Mouse (Mus musculus) ES-CJ7 (cell line): ENCODE measurements at regions not wholly inside any gene's neighbourhood (a gene's known extent, or its start where the extent isn't known, plus 50 kb on each side); places are given as distances from the start of the nearest gene placed in this dataset.
A peak's percentile ranks its signal among the peaks of the same experiment; 100 is the strongest.

Source experiments
- DNase-seq: peaks from one replicate; pipeline ENCODE4 v3.0.0; 2011; ENCODE audit warnings: low read depth, low spot score

- DNase-seq, result peak; percentile 74
Measured at GRCm38 (mm10) chr3:35027898-35028297, 377.7 kb downstream of the Sox2 start.

GRCm38 (mm10) chr3:35029924-35030323, 379.7 kb downstream of the Sox2 start:
- no peak for DNase-seq

GRCm38 (mm10) chr3:35033587-35033986, 383.4 kb downstream of the Sox2 start:
- no peak for DNase-seq

GRCm38 (mm10) chr3:35035234-35035633, 385.0 kb downstream of the Sox2 start:
- no peak for DNase-seq

GRCm38 (mm10) chr3:35043705-35044104, 393.5 kb downstream of the Sox2 start:
- DNase-seq, result no peak

GRCm38 (mm10) chr3:35059438-35059837, 409.2 kb downstream of the Sox2 start:
- no peak for DNase-seq

GRCm38 (mm10) chr3:35060042-35060441, 409.8 kb downstream of the Sox2 start:
- DNase-seq, result no peak

GRCm38 (mm10) chr3:35066824-35067223, 416.6 kb downstream of the Sox2 start:
- no peak for DNase-seq

- DNase-seq, result no peak
Measured at GRCm38 (mm10) chr3:35068586-35068985, 418.4 kb downstream of the Sox2 start.

- no peak for DNase-seq
Measured at GRCm38 (mm10) chr3:35071046-35071445, 420.8 kb downstream of the Sox2 start.

GRCm38 (mm10) chr3:35079887-35080286, 429.7 kb downstream of the Sox2 start:
- DNase-seq, result no peak

- peak; percentile 32 for DNase-seq
Measured at GRCm38 (mm10) chr3:35084091-35084867, 434.1 kb downstream of the Sox2 start.

- no peak for DNase-seq
Measured at GRCm38 (mm10) chr3:35088241-35089080, 438.3 kb downstream of the Sox2 start.

GRCm38 (mm10) chr3:35090496-35091133, 440.4 kb downstream of the Sox2 start:
- no peak for DNase-seq

- no peak for DNase-seq
Measured at GRCm38 (mm10) chr3:35093001-35093400, 442.8 kb downstream of the Sox2 start.

GRCm38 (mm10) chr3:35095221-35095620, 445.0 kb downstream of the Sox2 start:
- DNase-seq, result no peak

- DNase-seq, result no peak
Measured at GRCm38 (mm10) chr3:35096381-35096780, 446.2 kb downstream of the Sox2 start.

- no peak for DNase-seq
Measured at GRCm38 (mm10) chr3:35097766-35098165, 447.6 kb downstream of the Sox2 start.

- no peak for DNase-seq
Measured at GRCm38 (mm10) chr3:35099226-35099625, 449.0 kb downstream of the Sox2 start.

GRCm38 (mm10) chr3:35099876-35100420, 449.7 kb downstream of the Sox2 start:
- DNase-seq, result no peak

- DNase-seq, result no peak
Measured at GRCm38 (mm10) chr3:35101286-35101685, 451.1 kb downstream of the Sox2 start.

GRCm38 (mm10) chr3:35101951-35102350, 451.7 kb downstream of the Sox2 start:
- peak; percentile 36 for DNase-seq
